Mouse (Mus musculus): ENCODE data around the gene Tmprss7.

DNA sequence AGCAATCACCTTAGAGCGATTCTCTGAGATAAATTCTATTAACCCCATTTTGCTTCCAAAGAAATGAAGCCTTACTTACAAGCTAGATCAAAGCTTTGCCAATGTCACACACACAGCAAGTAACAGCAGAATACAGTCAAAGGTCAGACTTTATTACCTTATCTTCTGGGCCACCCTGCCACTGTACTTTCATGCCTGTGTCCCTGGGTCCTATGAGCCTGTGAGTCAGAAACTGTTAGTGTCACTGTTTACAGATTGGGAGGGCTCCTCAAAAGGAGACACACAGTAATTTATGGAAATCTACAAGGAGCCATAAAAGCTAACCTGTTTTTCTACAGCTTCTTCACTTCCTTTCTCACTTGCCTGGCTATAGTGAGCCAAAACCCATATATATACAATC is 35.2 kb downstream of the Tmprss7 start:
- TF ChIP-seq CTCF (IDR thresholded peaks at IDR 0.05; ENCODE audit: low read depth, low read length) (no peak), POLR2A (IDR thresholded peaks at IDR 0.05; ENCODE audit: insufficient read depth, low read length) (no peak)
